ENCODE assay signal across 8 mouse cellular contexts in genomic region chr9:106476002-106476923, GRCm38 (mm10). TPM values are rescaled to one million over a fixed set of nuclear protein-coding genes. Genes with fewer than 3 reads are reported as not detected.
A peak's percentile ranks its signal among the peaks of the same experiment; 100 is the strongest.
DNase-seq lines count a peak whose midpoint lies in the region; ATAC-seq and TF ChIP-seq lines count a peak whose summit lies in the region.

No protein-coding gene starts in this region.

- peak in 1 of 2 experiments; percentile 21 for DNase-seq in layer of hippocampus, adult 2 months (ENCODE audit: low spot score in 2 of 2)
- DNase-seq in layer of hippocampus, adult 9-10 months (ENCODE audit: low spot score), result no peak
- DNase-seq in adrenal gland, postnatal 14 days, result peak; percentile 82
- peak; percentile 62 to 72 for DNase-seq in gastrocnemius, adult 8-10 months (ENCODE audit: low spot score in 2 of 2)
- DNase-seq in hindbrain, embryonic 14.5 days (ENCODE audit: low spot score), result no peak
- DNase-seq in naive thymus-derived CD4-positive, alpha-beta T cell, adult 2 months (ENCODE audit: low read depth), result peak; percentile 76
- peak; percentile 80 to 81 for DNase-seq in thymus, postnatal 36 days

- no peak overlapping the region for H3K9ac ChIP-seq in hindbrain, embryonic 14.5 days
- no peak overlapping the region for H3K9ac ChIP-seq in liver, embryonic 12.5 days

- H3K4me1 ChIP-seq in hindbrain, embryonic 14.5 days (replicated peaks; ENCODE audit: control insufficient read depth, insufficient read depth, low read length), result peaks cover 12% of the 10 kb centered on the region
- H3K4me1 ChIP-seq in liver, embryonic 12.5 days, result peaks cover 45% of the 10 kb centered on the region

- peaks cover 2% of the 10 kb centered on the region; the same call in 1 of the 2 replicates for H3K27me3 ChIP-seq in hindbrain, embryonic 14.5 days (ENCODE audit: control insufficient read depth, insufficient read depth, low read length)
- 0 out of 2 replicates have a peak, but pooled peaks cover under 1% of the 10 kb centered on the region for H3K27me3 ChIP-seq in liver, embryonic 12.5 days (replicated peaks)

- no peak for ATAC-seq in hindbrain, embryonic 14.5 days (ENCODE audit: low FRiP score)
- ATAC-seq in liver, embryonic 12.5 days, result peak; percentile 4

- H3K4me2 ChIP-seq in hindbrain, embryonic 14.5 days (replicated peaks), result peak overlapping the region; percentile 28
- peak overlapping the region; percentile 85 for H3K4me2 ChIP-seq in liver, embryonic 12.5 days

- peak overlapping the region; percentile 41; the same call in 1 of the 2 replicates for H3K4me3 ChIP-seq in layer of hippocampus, adult 2 months
- no peak overlapping the region for H3K4me3 ChIP-seq in hindbrain, embryonic 14.5 days (replicated peaks; ENCODE audit: low read length)
- H3K4me3 ChIP-seq in liver, embryonic 12.5 days, result peak overlapping the region; percentile 8; the same call in 1 of the 2 replicates

- peak overlapping the region; percentile 80 for H3K27ac ChIP-seq in layer of hippocampus, adult 2 months
- H3K27ac ChIP-seq in hindbrain, embryonic 14.5 days, result no peak overlapping the region
- peak overlapping the region; percentile 4; the same call in 1 of the 2 replicates for H3K27ac ChIP-seq in liver, embryonic 12.5 days

- H3K36me3 ChIP-seq in hindbrain, embryonic 14.5 days (replicated peaks; ENCODE audit: control insufficient read depth, insufficient read depth), result peaks cover 9% of the 10 kb centered on the region; the same call in 1 of the 2 replicates
- H3K36me3 ChIP-seq in liver, embryonic 12.5 days, result peaks cover 25% of the 10 kb centered on the region

- TF ChIP-seq CTCF in layer of hippocampus, adult 2 months (conservative IDR thresholded peaks at IDR 0.05), result no peak

- 38% methylated on average over 16 of the region's 16 CpGs for WGBS in hindbrain, embryonic 14.5 days
- WGBS in liver, embryonic 12.5 days (ENCODE audit: insufficient replicate concordance), result 13% methylated on average over 16 of the region's 16 CpGs

- no peaks in the 10 kb centered on the region for H3K9me3 ChIP-seq in hindbrain, embryonic 14.5 days (ENCODE audit: control insufficient read depth, low read length)
- no peaks in the 10 kb centered on the region for H3K9me3 ChIP-seq in liver, embryonic 12.5 days (replicated peaks)

RNA-seq across cellular contexts. Expression of gene Parp3, which starts 0.5 kb away (rescaled TPM):
- total RNA-seq in layer of hippocampus, adult 2 months (2021), result 1 to 10 TPM; 3.0 to 3.7 TPM
- 24.0 and 26.5 TPM in 2 replicates for total RNA-seq in adrenal gland, postnatal 14 days (2021)
- 10 to 100 TPM; 61.1 to 71.7 (median 70.1) TPM for total RNA-seq in gastrocnemius, adult 8-10 months (2022)
- polyA plus RNA-seq in hindbrain, embryonic 14.5 days (2014; fragmentation: Nextera tagmentation; extraction: Ambion mirVana), result 0.52 and 0.91 TPM in 2 replicates
- polyA plus RNA-seq in liver, embryonic 12.5 days (2016; fragmentation: Nextera tagmentation; extraction: Ambion mirVana), result 1.5 and 1.7 TPM in 2 replicates

RNA-seq across cellular contexts. Expression of gene Rrp9, which starts 0.5 kb away (rescaled TPM):
- 10 to 100 TPM; 35.4 to 36.6 TPM for total RNA-seq in layer of hippocampus, adult 2 months (2021)
- total RNA-seq in adrenal gland, postnatal 14 days (2021), result 34.2 and 53.4 TPM in 2 replicates
- 10 to 100 TPM; 16.8 to 26.0 (median 20.8) TPM for total RNA-seq in gastrocnemius, adult 8-10 months (2022)
- 34.5 and 35.7 TPM in 2 replicates for polyA plus RNA-seq in hindbrain, embryonic 14.5 days (2014; fragmentation: Nextera tagmentation; extraction: Ambion mirVana)
- 54.6 and 58.0 TPM in 2 replicates for polyA plus RNA-seq in liver, embryonic 12.5 days (2016; fragmentation: Nextera tagmentation; extraction: Ambion mirVana)

RNA-seq across cellular contexts. Expression of gene Gpr62, which starts 10.5 kb away (rescaled TPM):
- total RNA-seq in layer of hippocampus, adult 2 months (2021), result 10 to 100 TPM; 11.6 to 12.4 TPM
- 0.23 TPM in 1 of 2 replicates, not detected in the other for total RNA-seq in adrenal gland, postnatal 14 days (2021)
- total RNA-seq in gastrocnemius, adult 8-10 months (2022), result under 1 TPM in 2 of 4 experiments, not detected in 2; 0.12 to 0.43 TPM
- polyA plus RNA-seq in hindbrain, embryonic 14.5 days (2014; fragmentation: Nextera tagmentation; extraction: Ambion mirVana), result 0.87 and 1.0 TPM in 2 replicates
- 0.10 and 0.19 TPM in 2 replicates for polyA plus RNA-seq in liver, embryonic 12.5 days (2016; fragmentation: Nextera tagmentation; extraction: Ambion mirVana)

RNA-seq across cellular contexts. Expression of gene Pcbp4, which starts 23.2 kb away (rescaled TPM):
- total RNA-seq in layer of hippocampus, adult 2 months (2021), result 100 to 1,000 TPM; 187 to 205 TPM
- total RNA-seq in adrenal gland, postnatal 14 days (2021), result 24.3 and 32.2 TPM in 2 replicates
- total RNA-seq in gastrocnemius, adult 8-10 months (2022), result 10 to 100 TPM; 49.9 to 70.6 (median 61.3) TPM
- polyA plus RNA-seq in hindbrain, embryonic 14.5 days (2014; fragmentation: Nextera tagmentation; extraction: Ambion mirVana), result 183 and 186 TPM in 2 replicates
- 27.3 and 30.9 TPM in 2 replicates for polyA plus RNA-seq in liver, embryonic 12.5 days (2016; fragmentation: Nextera tagmentation; extraction: Ambion mirVana)

RNA-seq across cellular contexts. Expression of gene Iqcf1, which starts 23.5 kb away (rescaled TPM):
- total RNA-seq in layer of hippocampus, adult 2 months (2021), result not detected
- not detected in 2 replicates for total RNA-seq in adrenal gland, postnatal 14 days (2021)
- total RNA-seq in gastrocnemius, adult 8-10 months (2022), result not detected
- not detected in 2 replicates for polyA plus RNA-seq in hindbrain, embryonic 14.5 days (2014; fragmentation: Nextera tagmentation; extraction: Ambion mirVana)
- not detected in 2 replicates for polyA plus RNA-seq in liver, embryonic 12.5 days (2016; fragmentation: Nextera tagmentation; extraction: Ambion mirVana)

Comparison
In these comparisons a context has a peak if more than half of its experiments do, and no peak if none do; other contexts are left out.
1. DNase-seq: peak in adrenal gland, postnatal 14 days (single experiment), gastrocnemius, adult 8-10 months (2 of 2), naive thymus-derived CD4-positive, alpha-beta T cell, adult 2 months (single experiment) and thymus, postnatal 36 days (2 of 2); none in layer of hippocampus, adult 9-10 months (single experiment) and hindbrain, embryonic 14.5 days (single experiment).
2. RNA of gene Gpr62, which starts 10.5 kb away (total RNA-seq): 11.6 to 12.4 TPM in layer of hippocampus, adult 2 months; 0.12 to 0.43 TPM in gastrocnemius, adult 8-10 months and 0.23 TPM in adrenal gland, postnatal 14 days; every median in the first group is over 4 times any median in the second.